Mouse (Mus musculus) limb, embryonic 14.5 days (tissue): ENCODE results near the gene Gm5800. TPM values are rescaled to one million over a fixed set of nuclear protein-coding genes. Genes with fewer than 3 reads are reported as not detected.

ENCODE experiments used
- ATAC-seq: fragments of 200-750 bp; cut with Nextera tagmentation; 2 replicates; pipeline ENCODE4 v1.8.0; 2017; ENCODE audit warnings: low read depth, moderate number of reproducible peaks, moderate TSS enrichment; ENCODE audit not compliant: low FRiP score
- DNase-seq: peaks from one replicate; pipeline ENCODE4 v3.0.0-alpha.2; 2015; ENCODE audit warnings: low spot score
- H3K27ac ChIP-seq: fragments of 300-500 bp; sonication (generic); replicated peaks from 2 replicates; pipeline ENCODE4 v1.5.1; 2014; ENCODE audit warnings: low read depth, mild to moderate bottlenecking, low read length, moderate library complexity, mixed read lengths
- H3K27me3 ChIP-seq: fragments of 300-500 bp; sonication (generic); 2 replicates; pipeline ENCODE4 v1.6.1; 2014; ENCODE audit warnings: low read length, mixed read lengths; ENCODE audit not compliant: control insufficient read depth, insufficient read depth
- H3K36me3 ChIP-seq: fragments of 300-500 bp; sonication (generic); 2 replicates; pipeline ENCODE4 v1.6.1; 2014; ENCODE audit warnings: mild to moderate bottlenecking, low read length, moderate library complexity, mixed read lengths; ENCODE audit not compliant: control insufficient read depth, insufficient read depth
- H3K4me1 ChIP-seq: fragments of 300-500 bp; sonication (generic); 2 replicates; pipeline ENCODE4 v1.6.1; 2014; ENCODE audit warnings: antibody characterized with exemption, low read length, mixed read lengths; ENCODE audit not compliant: control insufficient read depth, insufficient read depth
- H3K4me2 ChIP-seq: fragments of 300-500 bp; sonication (generic); replicated peaks from 2 replicates; pipeline ENCODE4 v1.6.1; 2014; ENCODE audit warnings: low read depth, mild to moderate bottlenecking, low read length, moderate library complexity; ENCODE audit not compliant: severe bottlenecking
- H3K4me3 ChIP-seq: fragments of 300-500 bp; sonication (generic); replicated peaks from 2 replicates; pipeline ENCODE4 v1.5.1; 2014; ENCODE audit warnings: low read length
- H3K9ac ChIP-seq: fragments of 300-500 bp; sonication (generic); 2 replicates; pipeline ENCODE4 v1.6.1; 2014; ENCODE audit warnings: mild to moderate bottlenecking, low read depth, low read length, moderate library complexity; ENCODE audit not compliant: severe bottlenecking
- H3K9me3 ChIP-seq: fragments of 300-500 bp; sonication (generic); 2 replicates; pipeline ENCODE4 v1.6.1; 2016; ENCODE audit warnings: low read length; ENCODE audit not compliant: control insufficient read depth
- POLR2A ChIP-seq: fragments of 200-500 bp; IDR thresholded peaks from 2 replicates; pipeline ENCODE4 v1.8.0; 2012; ENCODE audit warnings: inconsistent platforms, mild to moderate bottlenecking, moderate library complexity, borderline replicate concordance; ENCODE audit not compliant: insufficient read depth, insufficient read length; ENCODE audit errors: extremely low read depth
- WGBS: fragments of 180-500 bp; shearing (Covaris S2); extraction: QIAGEN DNeasy Blood & Tissue Kit; methylation state at CpG from one replicate; pipeline ENCODE4 v1.1.7; 2014; 5-methylcytosine and 5-hydroxymethylcytosine counted together
- polyA plus RNA-seq, 2 experiments: library from polyadenylated mRNA; depleted of rRNA in 1 of 2; stranded (reverse) in 1 of 2; unstranded in 1 of 2; fragments of >200 nt; fragmentation: Nextera tagmentation in 1 of 2; extraction: Ambion mirVana in 1 of 2; gene quantifications; 2 replicates each; pipeline versions ENCODE4 v1.2.1 to v1.2.3; 2012 to 2014

The Gm5800 gene
- polyA plus RNA-seq (2012; rRNA removed) (not detected in 2 replicates), polyA plus RNA-seq (2014; fragmentation: Nextera tagmentation; extraction: Ambion mirVana) (not detected in 2 replicates)

DNA sequence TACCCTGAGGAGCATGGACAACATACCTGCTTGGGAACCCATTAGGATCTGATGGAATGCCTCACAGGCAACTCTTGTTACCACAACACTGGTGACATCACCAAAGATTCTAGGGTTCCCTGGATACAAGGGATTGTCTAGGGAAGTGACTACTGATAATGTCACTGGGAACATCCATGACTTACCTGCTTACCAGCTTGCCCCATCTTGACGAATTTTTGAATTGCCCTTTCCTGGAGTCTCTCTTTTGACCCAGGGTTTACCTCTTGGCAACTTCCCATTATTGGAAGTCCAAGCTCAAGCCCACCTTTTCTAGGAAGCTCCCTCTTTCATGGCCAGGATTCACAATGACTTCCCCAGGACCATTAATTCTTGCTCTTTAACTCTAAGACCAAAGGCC, at the start of gene Gm5800:
Gm5800 (minus strand) TSS at position 101 of the 400 bp plus-strand sequence.
- ATAC-seq, result no peak

DNA sequence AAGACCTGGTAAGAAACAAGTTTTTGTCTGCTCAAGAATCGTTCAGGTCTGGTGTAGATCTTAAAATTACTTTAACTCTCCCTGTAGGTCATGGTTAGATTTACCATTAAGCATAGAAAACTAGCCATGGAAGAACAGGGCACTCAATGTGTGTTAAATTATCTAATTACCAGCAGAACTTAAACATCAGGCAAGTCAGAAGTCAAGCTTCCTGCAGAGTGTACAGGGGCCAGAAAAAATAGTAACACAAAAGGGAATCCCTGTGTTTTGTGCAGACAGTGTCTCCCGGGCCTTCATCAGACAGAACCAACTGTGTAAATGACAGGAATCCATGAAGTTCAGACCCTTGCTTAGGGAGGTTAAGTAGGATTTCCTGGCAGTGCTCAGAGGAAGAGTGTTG, 39.0 kb upstream of the Gm5800 start:
- H3K36me3 ChIP-seq, result no peaks in the 10 kb centered on the region
- 42% methylated on average over 2 of the region's 2 CpGs for WGBS

More for the DNA sequence above, at the start of gene Gm5800:
- H3K9ac ChIP-seq, result no peak within 1 kb of the TSS
- H3K27me3 ChIP-seq, result no peaks in the 10 kb centered on the region
- no peak for DNase-seq
- H3K4me3 ChIP-seq, result no peak within 1 kb of the TSS
- no peaks in the 10 kb centered on the region for H3K9me3 ChIP-seq
- 36% methylated on average over 1 of the region's 1 CpGs for WGBS
- H3K4me1 ChIP-seq, result no peaks in the 10 kb centered on the region
- no peak within 1 kb of the TSS for H3K27ac ChIP-seq
- no peaks in the 10 kb centered on the region for H3K36me3 ChIP-seq
- TF ChIP-seq POLR2A, result no peak
- no peak within 1 kb of the TSS for H3K4me2 ChIP-seq

DNA sequence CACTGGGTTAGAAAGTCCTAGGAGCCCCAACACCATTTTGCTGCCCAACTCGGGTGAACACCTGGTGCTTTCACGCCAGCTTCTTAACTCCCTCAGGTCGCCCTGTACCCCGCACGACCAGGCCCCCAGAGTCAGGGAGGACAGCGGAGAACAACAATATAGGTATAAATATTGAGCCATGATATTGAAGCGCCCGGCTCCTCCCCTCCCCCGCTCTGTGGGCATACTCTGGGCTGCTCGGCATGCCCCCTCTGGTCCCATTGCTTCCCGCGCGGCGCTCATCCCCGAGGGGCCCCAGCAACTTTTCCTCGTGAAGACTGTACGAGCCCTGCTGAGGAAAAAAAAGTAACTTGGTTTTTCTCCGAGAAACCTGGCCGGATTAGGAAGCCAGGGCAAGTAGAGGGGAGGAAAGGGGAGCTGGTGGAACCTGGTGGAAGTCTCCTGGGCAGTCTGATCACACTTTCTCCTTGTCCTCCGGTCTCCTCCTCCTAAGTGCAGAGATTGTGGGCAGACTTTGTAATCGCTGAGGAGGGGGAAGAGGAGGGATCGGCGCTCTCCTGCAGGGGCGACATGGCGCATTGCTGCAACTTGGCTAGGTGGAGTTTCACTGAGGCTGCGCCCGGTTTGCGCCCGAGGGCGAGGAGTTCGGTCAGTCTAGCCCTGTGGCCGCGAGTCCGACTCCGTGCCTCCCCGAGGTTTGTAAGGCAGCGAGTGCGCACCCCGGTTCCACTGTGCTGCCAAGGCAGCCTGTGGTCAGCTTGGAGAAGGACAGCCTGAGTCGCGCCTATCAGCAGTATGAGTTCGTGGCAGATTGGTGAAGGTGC, 23.6 kb upstream of the Gm5800 start:
- DNase-seq, result no peak
- Histone ChIP-seq H3K4me3 (peak overlapping the region; percentile 42), H3K27me3 (peaks cover 41% of the 10 kb centered on the region)

More for the DNA sequence above, 39.0 kb upstream of the Gm5800 start:
- ATAC-seq (no peak), DNase-seq (no peak)
- Histone ChIP-seq H3K27ac (no peak overlapping the region), H3K4me3 (no peak overlapping the region), H3K4me2 (no peak overlapping the region), H3K9ac (no peak overlapping the region), H3K4me1 (no peaks in the 10 kb centered on the region), H3K27me3 (no peaks in the 10 kb centered on the region), H3K9me3 (no peaks in the 10 kb centered on the region)
- no peak for TF ChIP-seq POLR2A

DNA sequence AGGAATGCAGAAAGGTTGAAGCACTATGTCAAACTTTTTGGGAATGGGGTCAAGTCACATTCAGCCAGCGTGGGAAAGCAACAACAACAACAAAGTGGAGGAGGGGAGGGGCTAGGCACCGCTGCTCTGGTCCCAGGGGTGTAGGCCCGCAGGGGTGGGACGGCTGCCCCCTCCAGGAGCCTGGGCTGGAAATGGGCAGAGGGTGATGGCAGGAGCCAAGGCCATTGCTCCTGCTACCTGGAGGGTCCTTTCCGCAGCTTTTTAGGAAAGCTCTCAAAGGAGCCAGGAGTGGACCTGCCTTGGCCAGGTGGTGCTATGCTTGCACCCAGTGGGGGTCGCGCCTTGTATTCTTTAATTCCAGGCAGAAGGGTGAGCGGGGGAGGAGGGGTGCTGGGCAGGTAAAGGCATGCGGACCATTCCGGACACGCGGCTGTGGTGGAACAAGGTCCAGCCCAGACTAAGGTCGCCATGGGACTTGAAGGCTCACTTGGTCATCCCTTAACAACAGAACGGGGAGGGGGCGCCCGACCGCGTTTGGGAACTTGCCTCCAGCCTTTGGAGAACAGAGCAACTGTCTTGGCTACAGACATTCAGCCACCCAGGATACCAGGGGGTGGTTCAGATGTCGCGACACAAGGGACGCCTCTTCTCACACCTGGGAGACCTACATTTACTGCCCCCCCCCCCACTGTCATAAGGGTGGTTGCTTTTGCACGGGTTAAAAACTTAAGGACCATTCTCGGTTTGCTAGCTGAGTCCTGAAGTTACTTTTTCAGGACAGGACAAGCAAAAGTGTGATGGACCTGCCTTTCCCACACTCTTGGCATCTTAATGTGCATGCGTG, 22.4 kb upstream of the Gm5800 start:
- peak overlapping the region; percentile 42 for H3K4me3 ChIP-seq
- no peak overlapping the region for H3K27ac ChIP-seq
- H3K9ac ChIP-seq, result no peak overlapping the region
- H3K9me3 ChIP-seq, result no peaks in the 10 kb centered on the region
- no peaks in the 10 kb centered on the region for H3K36me3 ChIP-seq
- no peak for TF ChIP-seq POLR2A
- WGBS, result 3% methylated on average over 24 of the region's 24 CpGs
- ATAC-seq, result no peak
- H3K4me1 ChIP-seq, result no peaks in the 10 kb centered on the region
- no peak for DNase-seq
- H3K4me2 ChIP-seq, result peak overlapping the region; percentile 79
- peaks cover 41% of the 10 kb centered on the region for H3K27me3 ChIP-seq

More for the DNA sequence above, 23.6 kb upstream of the Gm5800 start:
- no peaks in the 10 kb centered on the region for H3K4me1 ChIP-seq
- ATAC-seq, result no peak
- no peak overlapping the region for H3K27ac ChIP-seq
- peak overlapping the region; percentile 79 for H3K4me2 ChIP-seq
- H3K9me3 ChIP-seq, result no peaks in the 10 kb centered on the region
- peak overlapping the region; percentile 45 for H3K9ac ChIP-seq
- WGBS, result 1% methylated on average over 41 of the region's 42 CpGs
- no peak for TF ChIP-seq POLR2A
- H3K36me3 ChIP-seq, result no peaks in the 10 kb centered on the region
